Mouse (Mus musculus) R1 (cell line): ENCODE measurements at regions not wholly inside any gene's neighbourhood (a gene's known extent, or its start where the extent isn't known, plus 50 kb on each side); places are given as distances from the start of the nearest gene placed in this dataset.

ENCODE experiments used
- DNase-seq: peaks from one replicate; pipeline ENCODE4 v3.0.0-alpha.2; 2018; ENCODE audit warnings: low read depth, low spot score

GRCm38 (mm10) chr9:85452196-85452857 is 125.2 kb upstream of the Tent5a start:
- no peak for DNase-seq

GRCm38 (mm10) chr9:85451349-85451748 is 124.2 kb upstream of the Tent5a start:
- no peak for DNase-seq

GRCm38 (mm10) chr9:85450877-85451276 is 123.7 kb upstream of the Tent5a start:
- DNase-seq, result no peak

- DNase-seq, result no peak
Measured at GRCm38 (mm10) chr9:85449493-85449892, 122.3 kb upstream of the Tent5a start.

- DNase-seq, result no peak
Measured at GRCm38 (mm10) chr9:85442761-85443505, 115.8 kb upstream of the Tent5a start.

- DNase-seq, result no peak
Measured at GRCm38 (mm10) chr9:85439664-85440063, 112.5 kb upstream of the Tent5a start.

GRCm38 (mm10) chr9:85432220-85432619 is 105.1 kb upstream of the Tent5a start:
- no peak for DNase-seq

- DNase-seq, result no peak
Measured at GRCm38 (mm10) chr9:85426809-85427208, 99.7 kb upstream of the Tent5a start.

- no peak for DNase-seq
Measured at GRCm38 (mm10) chr9:85423908-85424307, 96.8 kb upstream of the Tent5a start.

- DNase-seq, result no peak
Measured at GRCm38 (mm10) chr9:85414391-85414790, 87.2 kb upstream of the Tent5a start.

GRCm38 (mm10) chr9:85413813-85414212 is 86.7 kb upstream of the Tent5a start:
- no peak for DNase-seq

- peak; percentile 16 for DNase-seq
Measured at GRCm38 (mm10) chr9:85410643-85411296, 83.6 kb upstream of the Tent5a start.

- no peak for DNase-seq
Measured at GRCm38 (mm10) chr9:85409974-85410506, 82.9 kb upstream of the Tent5a start.

GRCm38 (mm10) chr9:85408461-85408860 is 81.3 kb upstream of the Tent5a start:
- no peak for DNase-seq

GRCm38 (mm10) chr9:85407592-85407991 is 80.4 kb upstream of the Tent5a start:
- no peak for DNase-seq

GRCm38 (mm10) chr9:85401736-85402135 is 74.6 kb upstream of the Tent5a start:
- no peak for DNase-seq

- no peak for DNase-seq
Measured at GRCm38 (mm10) chr9:85400600-85401313, 73.6 kb upstream of the Tent5a start.

GRCm38 (mm10) chr9:85394975-85395374 is 67.8 kb upstream of the Tent5a start:
- no peak for DNase-seq

GRCm38 (mm10) chr9:85391283-85391682 is 64.1 kb upstream of the Tent5a start:
- DNase-seq, result no peak

GRCm38 (mm10) chr9:85388775-85389393 is 61.7 kb upstream of the Tent5a start:
- DNase-seq, result no peak

- no peak for DNase-seq
Measured at GRCm38 (mm10) chr9:85382413-85382812, 55.3 kb upstream of the Tent5a start.
